15 mouse cellular contexts compared by ENCODE assay signal in the genomic region with DNA sequence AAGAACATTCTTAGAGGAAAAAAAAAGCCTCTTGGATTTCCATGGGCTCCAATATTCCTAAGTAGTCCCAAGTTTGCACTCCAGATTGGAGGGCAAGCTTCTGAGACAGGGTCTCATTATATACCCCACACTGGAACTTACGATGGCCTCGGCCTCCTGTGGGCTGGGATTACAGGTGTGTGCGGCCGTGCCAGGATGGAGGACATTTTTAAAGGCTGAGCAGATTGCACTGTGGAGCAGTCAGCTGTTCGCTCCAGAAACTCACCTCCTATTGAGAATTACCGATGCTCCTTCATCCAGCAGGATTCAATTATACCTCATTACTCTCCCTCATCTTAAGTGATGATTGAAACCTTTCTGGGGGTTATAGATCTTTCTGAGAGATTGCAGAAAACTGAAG.
"Had no signal": no experiment of that assay in that cellular context is flagged by ENCODE, and none has a peak within 500 bp of the region (broad histone marks: within the 10 kb centered on the region; RNA-seq: fewer than 3 reads in every experiment).

No protein-coding gene starts in this region.

- DNase-seq: cerebellum, adult 8-10 months; cerebellum, adult 9-10 months; cerebellum, postnatal 14 days; cerebellum, postnatal 25 days; cerebellum, postnatal 36 days; embryo, embryonic 11 days; forebrain, postnatal 0 days; gastrocnemius, adult 2 months; gastrocnemius, postnatal 10 days; gastrocnemius, postnatal 14 days; gastrocnemius, postnatal 25 days; gastrocnemius, postnatal 36 days; heart, adult 11 months; heart, adult 18-20 months; heart, adult 2 months had no signal
